Mouse (Mus musculus) midbrain, embryonic 11.5 days (tissue): Measurements from ENCODE around the gene Ddr1. TPM values are rescaled to one million over a fixed set of nuclear protein-coding genes. Genes with fewer than 3 reads are reported as not detected.

ENCODE experiments used
- ATAC-seq: fragments of 200-750 bp; cut with Nextera tagmentation; 2 replicates; pipeline ENCODE4 v1.8.0; 2017; ENCODE audit warnings: moderate TSS enrichment, moderate library complexity; ENCODE audit not compliant: low FRiP score
- DNase-seq: peaks from one replicate; pipeline ENCODE4 v3.0.0; 2015; ENCODE audit warnings: low spot score; ENCODE audit errors: missing footprints
- H3K27ac ChIP-seq: fragments of 300-500 bp; sonication (generic); 2 replicates; pipeline ENCODE4 v1.5.1; 2014; ENCODE audit warnings: low read depth, low read length
- H3K27me3 ChIP-seq: fragments of 300-500 bp; sonication (generic); 2 replicates; pipeline ENCODE4 v1.6.1; 2014; ENCODE audit warnings: mild to moderate bottlenecking, low read length, moderate library complexity, mixed read lengths; ENCODE audit not compliant: control insufficient read depth, insufficient read depth
- H3K36me3 ChIP-seq: fragments of 300-500 bp; sonication (generic); 2 replicates; pipeline ENCODE4 v1.6.1; 2014; ENCODE audit warnings: mild to moderate bottlenecking, low read length, moderate library complexity, mixed read lengths; ENCODE audit not compliant: control insufficient read depth, insufficient read depth
- H3K4me1 ChIP-seq: fragments of 300-500 bp; sonication (generic); 2 replicates; pipeline ENCODE4 v1.6.1; 2014; ENCODE audit warnings: low read length; ENCODE audit not compliant: control insufficient read depth, insufficient read depth
- H3K4me2 ChIP-seq: fragments of 300-500 bp; sonication (generic); 2 replicates; pipeline ENCODE4 v1.6.1; 2014; ENCODE audit warnings: mild to moderate bottlenecking, moderate library complexity
- H3K4me3 ChIP-seq: fragments of 300-500 bp; sonication (generic); 2 replicates; pipeline ENCODE4 v1.5.1; 2014; ENCODE audit warnings: low read depth, low read length
- H3K9ac ChIP-seq: fragments of 300-500 bp; sonication (generic); 2 replicates; pipeline ENCODE4 v1.6.1; 2014; ENCODE audit warnings: low read length
- H3K9me3 ChIP-seq: fragments of 300-500 bp; sonication (generic); 2 replicates; pipeline ENCODE4 v1.6.1; 2016; ENCODE audit warnings: low read length; ENCODE audit not compliant: control insufficient read depth
- WGBS: fragments of 180-500 bp; shearing (Covaris S2); extraction: QIAGEN DNeasy Blood & Tissue Kit; methylation state at CpG from one replicate; pipeline ENCODE4 v1.1.7; 2014; 5-methylcytosine and 5-hydroxymethylcytosine counted together
- polyA plus RNA-seq: library from polyadenylated mRNA; unstranded; fragments of >200 nt; fragmentation: Nextera tagmentation; extraction: Ambion mirVana; gene quantifications from 2 replicates; pipeline ENCODE4 v1.2.1, GENCODE M21; 2014

The Ddr1 gene
- polyA plus RNA-seq, result 78.4 and 92.1 TPM in 2 replicates

DNA sequence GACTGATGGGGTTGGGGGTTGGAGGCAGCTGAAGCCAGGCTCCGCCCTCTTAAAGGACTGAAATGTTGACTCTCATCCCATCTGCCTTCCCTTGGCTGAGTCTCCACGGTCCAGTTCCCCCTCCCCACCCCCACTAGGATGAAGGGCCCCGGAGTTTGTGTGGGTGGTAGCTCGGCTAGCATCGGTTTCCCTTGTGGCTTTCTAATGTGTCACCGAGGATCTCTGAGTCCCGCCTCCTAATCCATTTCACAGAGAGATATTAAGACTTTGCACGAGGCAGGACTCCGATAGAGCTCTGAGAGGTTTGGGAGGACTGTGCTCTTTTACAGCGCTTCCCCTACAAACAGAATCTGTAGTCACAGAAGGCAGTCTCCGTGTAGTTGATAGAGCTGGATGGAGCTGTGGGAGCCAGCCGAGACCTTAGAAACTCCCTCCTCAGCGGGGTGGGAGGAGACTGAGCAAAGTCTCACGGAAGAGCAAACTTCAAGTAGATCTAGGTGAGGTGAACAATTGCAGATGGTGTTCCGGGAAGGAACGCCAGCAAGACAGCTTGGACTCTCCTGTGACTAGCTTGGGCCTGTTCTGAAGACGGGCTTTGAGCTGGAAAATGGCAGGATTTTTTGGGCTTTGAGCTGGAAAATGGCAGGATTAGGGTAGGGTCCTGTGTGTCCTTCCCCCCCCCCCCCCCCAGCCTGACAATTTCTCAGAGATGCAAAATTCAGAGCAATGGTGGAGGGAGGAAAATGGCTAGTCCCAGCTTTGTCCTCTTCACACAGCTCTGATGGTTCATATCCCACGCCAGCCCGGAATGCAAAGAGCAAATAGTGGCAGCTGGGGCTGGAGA, at the start of gene Ddr1:
TSS of gene Ddr1 (minus strand) at position 1 of the 844 bp plus-strand sequence.
- H3K4me2 ChIP-seq, result peak within 1 kb of the TSS; percentile 93
- H3K9me3 ChIP-seq, result no peaks in the 10 kb centered on the region
- peak; percentile 81 for ATAC-seq
- DNase-seq, result peak; percentile 98
- H3K27me3 ChIP-seq, result no peaks in the 10 kb centered on the region
- H3K4me3 ChIP-seq, result peak within 1 kb of the TSS; percentile 86
- H3K9ac ChIP-seq, result peak within 1 kb of the TSS; percentile 98
- no peaks in the 10 kb centered on the region for H3K36me3 ChIP-seq
- 2% methylated on average over 19 of the region's 19 CpGs for WGBS
- peaks cover 13% of the 10 kb centered on the region for H3K4me1 ChIP-seq
- H3K27ac ChIP-seq, result peak within 1 kb of the TSS; percentile 100

- H3K4me2 ChIP-seq, result no peak overlapping the region
- H3K9me3 ChIP-seq, result no peaks in the 10 kb centered on the region
- H3K4me1 ChIP-seq, result no peaks in the 10 kb centered on the region
- no peak overlapping the region for H3K27ac ChIP-seq
- WGBS, result 97% methylated on average over 7 of the region's 7 CpGs
- ATAC-seq (no peak), DNase-seq (peak; percentile 31)
- H3K9ac ChIP-seq, result no peak overlapping the region
- no peaks in the 10 kb centered on the region for H3K36me3 ChIP-seq
- no peak overlapping the region for H3K4me3 ChIP-seq
- no peaks in the 10 kb centered on the region for H3K27me3 ChIP-seq
Measured at GRCm38 (mm10) chr17:35753668-35754067, 49.2 kb upstream of the Ddr1 start.

GRCm38 (mm10) chr17:35752221-35752811, 47.9 kb upstream of the Ddr1 start:
- Histone ChIP-seq H3K27ac (no peak overlapping the region), H3K36me3 (no peaks in the 10 kb centered on the region), H3K4me3 (no peak overlapping the region), H3K9me3 (no peaks in the 10 kb centered on the region), H3K9ac (no peak overlapping the region), H3K4me1 (no peaks in the 10 kb centered on the region), H3K27me3 (no peaks in the 10 kb centered on the region), H3K4me2 (no peak overlapping the region)
- WGBS, result 66% methylated on average over 7 of the region's 7 CpGs
- DNase-seq (peak; percentile 70), ATAC-seq (no peak)

GRCm38 (mm10) chr17:35749685-35750084, 45.3 kb upstream of the Ddr1 start:
- no peaks in the 10 kb centered on the region for H3K4me1 ChIP-seq
- H3K36me3 ChIP-seq, result no peaks in the 10 kb centered on the region
- no peak for DNase-seq
- no peak for ATAC-seq
- no peak overlapping the region for H3K27ac ChIP-seq
- WGBS, result 84% methylated on average over 10 of the region's 10 CpGs
- no peak overlapping the region for H3K9ac ChIP-seq
- no peaks in the 10 kb centered on the region for H3K27me3 ChIP-seq
- H3K4me3 ChIP-seq, result no peak overlapping the region
- H3K9me3 ChIP-seq, result no peaks in the 10 kb centered on the region
- no peak overlapping the region for H3K4me2 ChIP-seq

DNA sequence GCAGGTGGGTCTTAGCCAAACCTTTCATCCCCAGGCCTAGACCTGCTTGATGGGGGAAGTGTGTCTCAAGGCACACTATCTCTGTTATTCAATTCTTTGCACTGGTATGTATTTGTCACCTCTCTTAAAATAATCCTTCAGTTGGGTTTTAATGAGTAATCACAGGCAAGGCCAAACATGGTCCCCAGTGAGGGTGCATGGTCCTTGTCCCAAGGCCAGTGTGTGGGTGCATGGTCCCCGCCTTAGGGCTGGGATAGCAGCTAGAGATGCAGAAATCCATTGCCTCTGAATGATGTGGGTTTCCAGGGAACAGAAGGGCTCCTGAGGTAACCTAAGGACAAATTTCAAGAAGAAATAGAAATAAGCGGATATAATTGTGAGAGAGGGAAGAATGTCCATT, 39.9 kb upstream of the Ddr1 start:
- no peaks in the 10 kb centered on the region for H3K9me3 ChIP-seq
- H3K4me2 ChIP-seq, result no peak overlapping the region
- H3K36me3 ChIP-seq, result no peaks in the 10 kb centered on the region
- H3K4me3 ChIP-seq, result no peak overlapping the region
- no peaks in the 10 kb centered on the region for H3K27me3 ChIP-seq
- DNase-seq (no peak), ATAC-seq (no peak)
- H3K9ac ChIP-seq, result no peak overlapping the region
- H3K27ac ChIP-seq, result no peak overlapping the region
- WGBS, result 95% methylated on average over 2 of the region's 2 CpGs
- H3K4me1 ChIP-seq, result no peaks in the 10 kb centered on the region

- no peaks in the 10 kb centered on the region for H3K4me1 ChIP-seq
- H3K4me3 ChIP-seq, result no peak overlapping the region
- 73% methylated on average over 3 of the region's 3 CpGs for WGBS
- no peak for ATAC-seq
- H3K4me2 ChIP-seq, result no peak overlapping the region
- no peaks in the 10 kb centered on the region for H3K9me3 ChIP-seq
- no peak overlapping the region for H3K9ac ChIP-seq
- no peaks in the 10 kb centered on the region for H3K36me3 ChIP-seq
- no peak for DNase-seq
- H3K27me3 ChIP-seq, result no peaks in the 10 kb centered on the region
- no peak overlapping the region for H3K27ac ChIP-seq
Measured at GRCm38 (mm10) chr17:35742948-35743347, 38.5 kb upstream of the Ddr1 start.

DNA sequence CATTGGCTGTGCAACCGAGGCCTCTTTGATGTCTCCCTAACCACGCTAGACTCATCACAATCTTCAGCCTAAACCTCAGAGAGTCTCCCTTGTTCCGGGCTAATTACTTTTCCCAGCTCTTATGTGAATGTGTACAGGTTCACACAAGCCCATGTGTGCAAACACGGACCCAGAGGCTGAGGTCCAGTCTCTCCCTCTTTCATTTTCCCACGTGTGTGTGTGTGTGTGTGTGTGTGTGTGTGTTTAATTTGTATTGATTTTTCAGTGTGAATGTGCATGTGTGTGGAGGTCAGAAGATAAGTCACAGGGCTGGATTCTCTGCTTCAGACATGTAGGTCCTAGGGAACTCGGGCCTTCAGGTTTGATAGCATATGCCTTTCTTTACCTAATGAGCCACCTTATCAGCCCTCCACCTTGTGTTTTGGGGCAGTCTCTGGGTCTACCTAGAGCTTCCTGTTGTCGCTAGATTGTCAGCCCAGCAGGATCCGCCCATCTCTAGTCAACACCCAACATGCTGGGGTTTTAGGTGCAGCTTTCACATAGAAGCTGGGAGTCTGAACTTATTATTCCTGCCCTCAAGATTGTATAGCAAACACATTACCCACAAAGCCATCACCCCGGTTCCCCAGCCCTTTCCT, 37.3 kb upstream of the Ddr1 start:
- Histone ChIP-seq H3K27ac (no peak overlapping the region), H3K9me3 (no peaks in the 10 kb centered on the region), H3K4me1 (no peaks in the 10 kb centered on the region), H3K9ac (no peak overlapping the region), H3K4me2 (no peak overlapping the region), H3K36me3 (no peaks in the 10 kb centered on the region), H3K4me3 (no peak overlapping the region), H3K27me3 (no peaks in the 10 kb centered on the region; the same call in 1 of the 2 replicates)
- ATAC-seq (no peak), DNase-seq (no peak)
- WGBS, result 82% methylated on average over 9 of the region's 9 CpGs

- no peak overlapping the region for H3K9ac ChIP-seq
- ATAC-seq, result no peak
- H3K4me2 ChIP-seq, result no peak overlapping the region
- no peaks in the 10 kb centered on the region for H3K4me1 ChIP-seq
- H3K27me3 ChIP-seq, result no peaks in the 10 kb centered on the region; the same call in 1 of the 2 replicates
- 78% methylated on average over 5 of the region's 5 CpGs for WGBS
- no peak overlapping the region for H3K4me3 ChIP-seq
- H3K27ac ChIP-seq, result no peak overlapping the region
- no peak for DNase-seq
- no peaks in the 10 kb centered on the region for H3K9me3 ChIP-seq
- no peaks in the 10 kb centered on the region for H3K36me3 ChIP-seq
Measured at GRCm38 (mm10) chr17:35740276-35740880, 36.0 kb upstream of the Ddr1 start.
